Mouse (Mus musculus) neural tube, embryonic 10.5 days (tissue): ENCODE measurements around the gene Cenpb.

Experiments
- DNase-seq: peaks from one replicate; pipeline ENCODE4 v3.0.0-alpha.2; 2017; ENCODE audit warnings: low spot score; ENCODE audit errors: extremely low spot score

The Cenpb gene

GRCm38 (mm10) chr2:131167984-131168383 is 11.9 kb downstream of the Cenpb start:
- no peak for DNase-seq

- DNase-seq: no peak
These were observed 13.7 kb downstream of the Cenpb start for GRCm38 (mm10) chr2:131166172-131166571.

GRCm38 (mm10) chr2:131163924-131164323 is 15.9 kb downstream of the Cenpb start:
- DNase-seq: no peak

GRCm38 (mm10) chr2:131160671-131161111 is 19.2 kb downstream of the Cenpb start:
- DNase-seq: no peak

GRCm38 (mm10) chr2:131159938-131160581 is 19.8 kb downstream of the Cenpb start, which contains the start of gene 1700037H04Rik:
Gene 1700037H04Rik, minus strand, starts transcription at chr2:131160081.
- DNase-seq: peak; percentile 92

GRCm38 (mm10) chr2:131159491-131159910 is 20.4 kb downstream of the Cenpb start:
- no peak for DNase-seq

- DNase-seq: no peak
These were observed 22.9 kb downstream of the Cenpb start for GRCm38 (mm10) chr2:131156987-131157386.

- DNase-seq: no peak
These were observed 25.8 kb downstream of the Cenpb start for GRCm38 (mm10) chr2:131154036-131154435.

GRCm38 (mm10) chr2:131152166-131152730 is 27.6 kb downstream of the Cenpb start:
- no peak for DNase-seq

GRCm38 (mm10) chr2:131149254-131149578 is 30.7 kb downstream of the Cenpb start:
- DNase-seq: no peak

GRCm38 (mm10) chr2:131148353-131149253 is 31.3 kb downstream of the Cenpb start:
- DNase-seq: no peak

- no peak for DNase-seq
These were observed 32.9 kb downstream of the Cenpb start for GRCm38 (mm10) chr2:131147043-131147365.

- DNase-seq: no peak
These were observed 33.4 kb downstream of the Cenpb start for GRCm38 (mm10) chr2:131146193-131147042.

- no peak for DNase-seq
These were observed 34.3 kb downstream of the Cenpb start for GRCm38 (mm10) chr2:131145536-131145935.

GRCm38 (mm10) chr2:131145121-131145520 is 34.7 kb downstream of the Cenpb start:
- no peak for DNase-seq

GRCm38 (mm10) chr2:131143007-131143780 is 36.7 kb downstream of the Cenpb start:
- no peak for DNase-seq

GRCm38 (mm10) chr2:131142592-131142991 is 37.3 kb downstream of the Cenpb start:
- DNase-seq: peak; percentile 78

- DNase-seq: no peak
These were observed 38.4 kb downstream of the Cenpb start for GRCm38 (mm10) chr2:131141336-131141986.

- no peak for DNase-seq
These were observed 39.3 kb downstream of the Cenpb start for GRCm38 (mm10) chr2:131140533-131140905.

GRCm38 (mm10) chr2:131139886-131140532 is 39.9 kb downstream of the Cenpb start:
- DNase-seq: no peak
